Mouse (Mus musculus): ENCODE measurements around the gene Gabra1. TPM values are rescaled to one million over a fixed set of nuclear protein-coding genes. Genes with fewer than 3 reads are reported as not detected.

Gene Gabra1
- polyA plus RNA-seq, 1 experiment from 2014 or later: 0.55 TPM

Other genes with a start within 250 kb of the Gabra1 start
- gene Gabrg2, start 182.1 kb downstream of the Gabra1 start, polyA plus RNA-seq (2016; fragmentation: Nextera tagmentation; extraction: Ambion mirVana): 0.06 TPM in 1 of 2 replicates, not detected in the other
- not detected in 2 replicates for gene Gabra6, start 138.1 kb upstream of the Gabra1 start, polyA plus RNA-seq (2016; fragmentation: Nextera tagmentation; extraction: Ambion mirVana)
- gene Gabrb2, start 236.8 kb upstream of the Gabra1 start, polyA plus RNA-seq (2016; fragmentation: Nextera tagmentation; extraction: Ambion mirVana): 0.69 and 1.5 TPM in 2 replicates